In the genomic region with DNA sequence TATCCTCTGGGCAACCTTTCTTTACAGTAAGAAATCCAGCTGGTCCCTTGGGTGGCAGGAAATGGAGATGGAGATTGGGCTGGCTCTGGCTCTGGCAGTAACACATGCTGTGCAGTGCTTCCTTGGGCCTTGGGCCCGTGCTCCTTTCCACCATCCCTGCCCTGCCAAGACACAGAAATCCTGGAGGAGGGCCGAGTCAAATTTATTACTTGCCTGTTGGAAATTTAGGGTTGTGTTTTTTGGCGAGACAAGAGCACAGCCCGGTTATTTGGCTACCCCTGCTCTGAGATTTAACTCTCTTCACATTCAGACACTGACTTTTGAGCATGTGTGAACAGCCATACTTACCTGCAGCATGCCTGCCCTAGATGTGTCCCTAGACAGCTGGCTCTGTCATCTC, we compare ENCODE assay signal across 9 mouse cellular contexts. TPM values are rescaled to one million over a fixed set of nuclear protein-coding genes. Genes with fewer than 3 reads are reported as not detected.
DNase-seq lines count a peak whose midpoint lies in the region; ATAC-seq lines count a peak whose summit lies in the region.
"Had no signal": no experiment of that assay in that cellular context is flagged by ENCODE, and none has a peak within 500 bp of the region (broad histone marks: within the 10 kb centered on the region; RNA-seq: fewer than 3 reads in every experiment).

No protein-coding gene starts in this region.

- intact Hi-C loops in left cerebral cortex, postnatal 10 days (cut with DNase I): no loop called here

- no peak overlapping the region for H3K4me3 ChIP-seq in embryonic facial prominence, embryonic 13.5 days
- H3K4me3 ChIP-seq in embryonic facial prominence, embryonic 10.5 days: no peak overlapping the region
- H3K4me3 ChIP-seq in forebrain, embryonic 15.5 days: no peak overlapping the region
- H3K4me3 ChIP-seq: liver, embryonic 15.5 days had no signal

- ATAC-seq in embryonic facial prominence, embryonic 13.5 days (ENCODE audit: insufficient number of reproducible peaks, insufficient read depth, low FRiP score, low TSS enrichment, low read depth): no peak
- no peak for ATAC-seq in monocyte, adult 5-6 weeks (replicated peaks; ENCODE audit: insufficient number of reproducible peaks, low FRiP score, low TSS enrichment, poor library complexity, severe bottlenecking)
- no peak for ATAC-seq in forebrain, embryonic 15.5 days (replicated peaks)

- no peak overlapping the region for H3K9ac ChIP-seq in embryonic facial prominence, embryonic 13.5 days
- H3K9ac ChIP-seq in forebrain, embryonic 15.5 days (replicated peaks): no peak overlapping the region
- H3K9ac ChIP-seq: liver, embryonic 15.5 days had no signal

- H3K9me3 ChIP-seq in embryonic facial prominence, embryonic 13.5 days: no peaks in the 10 kb centered on the region
- H3K9me3 ChIP-seq in embryonic facial prominence, embryonic 10.5 days: no peaks in the 10 kb centered on the region
- no peaks in the 10 kb centered on the region for H3K9me3 ChIP-seq in forebrain, embryonic 15.5 days
- H3K9me3 ChIP-seq: liver, embryonic 15.5 days had no signal

- peaks cover 11% of the 10 kb centered on the region; the same call in 1 of the 2 replicates for H3K4me1 ChIP-seq in embryonic facial prominence, embryonic 13.5 days
- H3K4me1 ChIP-seq in embryonic facial prominence, embryonic 10.5 days: peaks cover 5% of the 10 kb centered on the region
- no peaks in the 10 kb centered on the region for H3K4me1 ChIP-seq in forebrain, embryonic 15.5 days

- WGBS in embryonic facial prominence, embryonic 13.5 days: 64% methylated on average over 4 of the region's 4 CpGs
- WGBS in embryonic facial prominence, embryonic 10.5 days: 75% methylated on average over 4 of the region's 4 CpGs
- 87% methylated on average over 4 of the region's 4 CpGs for WGBS in forebrain, embryonic 15.5 days

- H3K36me3 ChIP-seq in embryonic facial prominence, embryonic 13.5 days: no peaks in the 10 kb centered on the region
- H3K36me3 ChIP-seq in embryonic facial prominence, embryonic 10.5 days (replicated peaks): no peaks in the 10 kb centered on the region
- no peaks in the 10 kb centered on the region for H3K36me3 ChIP-seq in forebrain, embryonic 15.5 days
- H3K36me3 ChIP-seq: liver, embryonic 15.5 days had no signal

- 0 out of 2 replicates have a peak overlapping the region, but pooled peaks have one; percentile 33 for H3K27ac ChIP-seq in embryonic facial prominence, embryonic 13.5 days
- no peak overlapping the region for H3K27ac ChIP-seq in embryonic facial prominence, embryonic 10.5 days (replicated peaks)
- H3K27ac ChIP-seq in forebrain, embryonic 15.5 days (replicated peaks): no peak overlapping the region
- H3K27ac ChIP-seq: liver, embryonic 15.5 days had no signal

- no peak overlapping the region for H3K4me2 ChIP-seq in embryonic facial prominence, embryonic 13.5 days
- H3K4me2 ChIP-seq in forebrain, embryonic 15.5 days (replicated peaks): no peak overlapping the region
- H3K4me2 ChIP-seq: liver, embryonic 15.5 days had no signal

- DNase-seq in embryonic facial prominence, embryonic 10.5 days (ENCODE audit: low spot score): no peak
- peak; percentile 75 for DNase-seq in adrenal gland, postnatal 10 days
- DNase-seq in fibroblast of lung, adult 2 months (ENCODE audit: low read depth): peak; percentile 83
- DNase-seq in kidney, postnatal 25 days: peak; percentile 22 to 51
- no peak for DNase-seq in left cerebral cortex, postnatal 10 days (ENCODE audit: extremely low spot score in 1 of 2, low spot score in 2 of 2)

- no peaks in the 10 kb centered on the region for H3K27me3 ChIP-seq in embryonic facial prominence, embryonic 13.5 days
- H3K27me3 ChIP-seq in embryonic facial prominence, embryonic 10.5 days (replicated peaks; ENCODE audit: low read depth, poor library complexity, severe bottlenecking): no peaks in the 10 kb centered on the region
- no peaks in the 10 kb centered on the region for H3K27me3 ChIP-seq in forebrain, embryonic 15.5 days
- H3K27me3 ChIP-seq: liver, embryonic 15.5 days had no signal

RNA-seq across cellular contexts. Expression of gene Borcs5, which starts 56.8 kb away (rescaled TPM):
- 21.3 and 23.1 TPM in 2 replicates for polyA plus RNA-seq in embryonic facial prominence, embryonic 13.5 days (2015; fragmentation: Nextera tagmentation; extraction: Ambion mirVana)
- 17.7 and 18.4 TPM in 2 replicates for polyA plus RNA-seq in embryonic facial prominence, embryonic 10.5 days (2016; fragmentation: Nextera tagmentation; extraction: Ambion mirVana)
- 10 to 100 TPM; 11.3 to 14.4 TPM for total RNA-seq in adrenal gland, postnatal 10 days (2021)
- 6.4 to 10.1 TPM (median 10.1 TPM) in 3 replicates for total RNA-seq in monocyte, adult 5-6 weeks (2017)
- polyA plus RNA-seq in forebrain, embryonic 15.5 days (2015; fragmentation: Nextera tagmentation; extraction: Ambion mirVana): 45.8 and 46.0 TPM in 2 replicates
- total RNA-seq in left cerebral cortex, postnatal 10 days (2021): 10 to 100 TPM; 26.3 to 26.5 TPM

Comparison
In these comparisons a context has a peak if more than half of its experiments do, and no peak if none do; other contexts are left out.
1. DNase-seq: peak in adrenal gland, postnatal 10 days (single experiment), fibroblast of lung, adult 2 months (single experiment) and kidney, postnatal 25 days (2 of 2); none in embryonic facial prominence, embryonic 10.5 days (single experiment) and left cerebral cortex, postnatal 10 days (0 of 2).